Mouse (Mus musculus) heart, postnatal 0 days (tissue): ENCODE measurements around the gene Gm7233.
"Not testable (repeated sequence)": the region's sequence is repeated elsewhere in the genome, so short reads cannot be mapped to it uniquely, and the experiment has no call there.

ENCODE experiments used
- CTCF ChIP-seq: IDR thresholded peaks from 2 replicates; pipeline ENCODE4 v1.5.1; 2016; ENCODE audit warnings: antibody characterized with exemption, control low read depth, low read depth
- EP300 ChIP-seq: IDR thresholded peaks from 2 replicates; pipeline ENCODE4 v1.6.1; 2016; ENCODE audit warnings: antibody characterized with exemption, low read depth

- TF ChIP-seq CTCF, EP300: not testable (repeated sequence)
Measured at GRCm38 (mm10) chr14:43235204-43235603, 55.5 kb downstream of the Gm7233 start, which contains the start of gene Gm8122.
